Mouse (Mus musculus) lung, embryonic 14.5 days (tissue): ENCODE measurements around the gene Gm9639. TPM values are rescaled to one million over a fixed set of nuclear protein-coding genes. Genes with fewer than 3 reads are reported as not detected.
"Not testable (repeated sequence)": the region's sequence is repeated elsewhere in the genome, so short reads cannot be mapped to it uniquely, and the experiment has no call there.

ENCODE experiments used
- ATAC-seq: fragments of 200-750 bp; cut with Nextera tagmentation; 2 replicates; pipeline ENCODE4 v1.8.0; 2017; ENCODE audit warnings: mild to moderate bottlenecking, moderate TSS enrichment, moderate library complexity; ENCODE audit not compliant: insufficient read depth
- DNase-seq: peaks from one replicate; pipeline ENCODE4 v3.0.0-alpha.2; 2015
- H3K27ac ChIP-seq: fragments of 300-500 bp; sonication (generic); 2 replicates; pipeline ENCODE4 v1.5.1; 2014; ENCODE audit warnings: low read depth, mild to moderate bottlenecking, moderate library complexity
- H3K27me3 ChIP-seq: fragments of 300-500 bp; sonication (generic); 2 replicates; pipeline ENCODE4 v1.6.1; 2014; ENCODE audit warnings: low read length, control low read depth; ENCODE audit not compliant: insufficient read depth
- H3K36me3 ChIP-seq: fragments of 300-500 bp; sonication (generic); 2 replicates; pipeline ENCODE4 v1.6.1; 2014; ENCODE audit warnings: control low read depth; ENCODE audit not compliant: insufficient read depth
- H3K4me1 ChIP-seq: fragments of 300-500 bp; sonication (generic); 2 replicates; pipeline ENCODE4 v1.6.1; 2014; ENCODE audit warnings: antibody characterized with exemption, control low read depth; ENCODE audit not compliant: insufficient read depth
- H3K4me2 ChIP-seq: fragments of 300-500 bp; sonication (generic); 2 replicates; pipeline ENCODE4 v1.6.1; 2014; ENCODE audit warnings: mild to moderate bottlenecking
- H3K4me3 ChIP-seq: fragments of 300-500 bp; sonication (generic); 2 replicates; pipeline ENCODE4 v1.5.1; 2014; ENCODE audit warnings: low read depth, low read length
- H3K9ac ChIP-seq: fragments of 300-500 bp; sonication (generic); 2 replicates; pipeline ENCODE4 v1.6.1; 2014
- H3K9me3 ChIP-seq: fragments of 300-500 bp; sonication (generic); 2 replicates; pipeline ENCODE4 v1.6.1; 2016; ENCODE audit warnings: low read depth, low read length, control low read depth
- CTCF ChIP-seq: IDR thresholded peaks from 2 replicates; pipeline ENCODE4 v1.5.1; 2016; ENCODE audit warnings: antibody characterized with exemption, low read depth
- WGBS: fragments of 180-500 bp; shearing (Covaris S2); extraction: QIAGEN DNeasy Blood & Tissue Kit; methylation state at CpG from one replicate; pipeline ENCODE4 v1.1.7; 2014; 5-methylcytosine and 5-hydroxymethylcytosine counted together
- polyA plus RNA-seq: library from polyadenylated mRNA; unstranded; fragments of >200 nt; fragmentation: Nextera tagmentation; extraction: Ambion mirVana; gene quantifications from 2 replicates; pipeline ENCODE4 v1.2.1, GENCODE M21; 2014

The Gm9639 gene
- polyA plus RNA-seq, 1 experiment from 2014 or later, result not detected

DNA sequence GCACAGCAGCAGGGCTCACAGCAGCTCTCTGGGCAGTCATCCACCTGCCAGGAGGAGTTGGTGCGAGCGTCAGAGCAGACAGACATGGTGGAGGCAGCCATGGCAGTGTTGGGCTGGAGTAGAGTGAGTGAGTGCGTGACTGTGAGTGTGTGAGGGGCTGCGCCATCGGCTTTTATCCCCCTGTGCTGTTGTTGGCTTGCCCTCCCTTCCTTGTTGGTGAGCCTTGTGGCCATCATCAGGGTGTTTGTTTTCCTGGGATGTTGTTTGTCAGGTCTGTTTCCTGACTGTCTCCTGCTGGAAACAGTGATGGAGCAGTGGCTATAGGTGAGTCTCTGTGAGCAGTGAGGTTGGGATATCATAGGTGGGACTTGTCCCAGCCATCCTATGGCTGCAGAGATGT is 16.9 kb upstream of the Gm9639 start, which contains the start of gene Gm9507:
Gene Gm9507, minus strand, starts transcription at position 101 of the 400 bp plus-strand sequence.
- H3K9ac ChIP-seq, result no peak within 1 kb of the TSS
- no peak within 1 kb of the TSS for H3K27ac ChIP-seq
- no peaks in the 10 kb centered on the region for H3K4me1 ChIP-seq
- no peak for TF ChIP-seq CTCF
- DNase-seq, result no peak
- no peaks in the 10 kb centered on the region for H3K27me3 ChIP-seq
- no peaks in the 10 kb centered on the region for H3K9me3 ChIP-seq
- no peak within 1 kb of the TSS for H3K4me3 ChIP-seq
- no peaks in the 10 kb centered on the region for H3K36me3 ChIP-seq
- H3K4me2 ChIP-seq, result no peak within 1 kb of the TSS
- ATAC-seq, result no peak
- 64% methylated on average over 5 of the region's 5 CpGs for WGBS

GRCm38 (mm10) chr10:77804095-77804494 is 9.2 kb upstream of the Gm9639 start:
- WGBS, result 32% methylated on average over 3 of the region's 3 CpGs
- ATAC-seq (no peak), DNase-seq (peak; percentile 35)
- Histone ChIP-seq H3K4me3 (no peak overlapping the region), H3K27ac (no peak overlapping the region), H3K9me3 (no peaks in the 10 kb centered on the region), H3K27me3 (no peaks in the 10 kb centered on the region), H3K4me1 (no peaks in the 10 kb centered on the region), H3K36me3 (no peaks in the 10 kb centered on the region), H3K9ac (no peak overlapping the region), H3K4me2 (no peak overlapping the region)
- TF ChIP-seq CTCF, result no peak

GRCm38 (mm10) chr10:77798921-77799508 is 4.1 kb upstream of the Gm9639 start, which contains the start of gene Gm19668:
Gene Gm19668, minus strand, starts transcription at chr10:77799133.
- H3K9ac ChIP-seq, result no peak within 1 kb of the TSS
- no peak for ATAC-seq
- H3K27ac ChIP-seq, result no peak within 1 kb of the TSS
- H3K9me3 ChIP-seq, result no peaks in the 10 kb centered on the region
- no peak within 1 kb of the TSS for H3K4me3 ChIP-seq
- H3K4me2 ChIP-seq, result no peak within 1 kb of the TSS
- 53% methylated on average over 8 of the region's 8 CpGs for WGBS
- H3K27me3 ChIP-seq, result no peaks in the 10 kb centered on the region
- no peaks in the 10 kb centered on the region for H3K36me3 ChIP-seq
- no peak for TF ChIP-seq CTCF
- DNase-seq, result no peak
- H3K4me1 ChIP-seq, result no peaks in the 10 kb centered on the region

GRCm38 (mm10) chr10:77798164-77798920 is 3.5 kb upstream of the Gm9639 start:
- ATAC-seq, H3K9ac ChIP-seq, H3K27me3 ChIP-seq, H3K4me3 ChIP-seq, H3K27ac ChIP-seq, H3K36me3 ChIP-seq, H3K9me3 ChIP-seq, H3K4me2 ChIP-seq, H3K4me1 ChIP-seq: not testable (repeated sequence)
- DNase-seq, result peak; percentile 5
- 36% methylated on average over 3 of the region's 3 CpGs for WGBS

GRCm38 (mm10) chr10:77797677-77798076 is 2.8 kb upstream of the Gm9639 start:
- Histone ChIP-seq H3K27me3 (no peaks in the 10 kb centered on the region), H3K4me2 (no peak overlapping the region), H3K4me3 (no peak overlapping the region), H3K4me1 (no peaks in the 10 kb centered on the region), H3K27ac (no peak overlapping the region), H3K9me3 (no peaks in the 10 kb centered on the region), H3K9ac (no peak overlapping the region), H3K36me3 (no peaks in the 10 kb centered on the region)
- DNase-seq (no peak), ATAC-seq (no peak)
- TF ChIP-seq CTCF, result no peak
- WGBS, result 5% methylated on average over 3 of the region's 3 CpGs

DNA sequence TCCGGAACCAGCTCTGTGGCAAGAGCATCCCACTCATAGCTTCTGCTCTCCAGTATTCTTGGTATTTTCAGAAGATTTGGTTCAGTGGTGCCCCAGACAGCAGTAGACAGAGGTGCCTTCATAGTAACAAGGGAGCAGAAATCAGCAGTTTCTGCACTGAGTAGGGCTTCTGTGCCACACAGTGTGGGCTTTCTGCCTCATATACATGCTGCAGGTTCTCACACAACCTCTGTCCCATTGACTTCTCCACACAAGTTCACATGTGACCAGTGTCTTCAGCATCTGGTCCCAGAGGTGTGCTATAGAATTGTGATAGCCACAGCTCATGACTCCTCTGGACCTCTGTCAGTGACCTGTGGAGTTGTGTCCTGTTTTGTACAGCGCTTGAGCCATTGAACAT is 6.3 kb downstream of the Gm9639 start:
- WGBS, result 64% methylated on average over 2 of the region's 2 CpGs
- no peak for DNase-seq
- H3K9ac ChIP-seq, result no peak overlapping the region
- no peaks in the 10 kb centered on the region for H3K9me3 ChIP-seq
- H3K27me3 ChIP-seq, result no peaks in the 10 kb centered on the region
- H3K36me3 ChIP-seq, result no peaks in the 10 kb centered on the region
- no peaks in the 10 kb centered on the region for H3K4me1 ChIP-seq
- H3K4me2 ChIP-seq, result no peak overlapping the region
- no peak for TF ChIP-seq CTCF
- H3K27ac ChIP-seq, result no peak overlapping the region
- no peak overlapping the region for H3K4me3 ChIP-seq
- no peak for ATAC-seq

GRCm38 (mm10) chr10:77787876-77788275 is 7.0 kb downstream of the Gm9639 start, which contains the start of gene Gm7137:
Gene Gm7137, minus strand, starts transcription at chr10:77788200.
- not testable (repeated sequence) for DNase-seq, H3K9me3 ChIP-seq, H3K9ac ChIP-seq, ATAC-seq, H3K4me2 ChIP-seq, H3K4me1 ChIP-seq, H3K36me3 ChIP-seq, H3K27me3 ChIP-seq, H3K4me3 ChIP-seq, H3K27ac ChIP-seq
- no CpG with 5 or more reads among the region's 1 CpGs for WGBS

- not testable (repeated sequence) for H3K9ac ChIP-seq, DNase-seq, H3K4me1 ChIP-seq, ATAC-seq, H3K4me3 ChIP-seq, H3K4me2 ChIP-seq, H3K27ac ChIP-seq, H3K9me3 ChIP-seq, H3K27me3 ChIP-seq, H3K36me3 ChIP-seq
- WGBS, result 58% methylated on average over 1 of the region's 3 CpGs
Measured at GRCm38 (mm10) chr10:77783396-77783795, 11.5 kb downstream of the Gm9639 start.

DNA sequence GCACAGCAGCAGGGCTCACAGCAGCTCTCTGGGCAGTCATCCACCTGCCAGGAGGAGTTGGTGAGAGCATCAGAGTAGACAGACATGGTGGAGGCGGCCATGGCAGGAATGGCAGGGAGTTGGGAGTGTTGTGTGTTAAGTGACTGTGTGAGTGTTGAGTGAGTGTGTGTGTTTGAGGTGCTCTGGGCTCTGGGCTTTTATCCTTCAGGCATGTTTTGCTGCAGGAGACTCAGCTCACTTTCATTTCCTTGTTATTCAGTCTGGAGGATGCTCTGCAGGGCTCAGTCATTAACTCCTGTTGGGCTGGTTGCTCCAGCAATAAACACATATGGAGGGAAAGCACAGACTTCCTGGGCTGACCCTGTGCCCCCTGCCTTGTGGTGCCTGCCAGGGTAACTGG is 12.4 kb downstream of the Gm9639 start, which contains the start of gene Gm3250:
Gene Gm3250, minus strand, starts transcription at position 101 of the 400 bp plus-strand sequence.
- not testable (repeated sequence) for DNase-seq, H3K27ac ChIP-seq, H3K27me3 ChIP-seq, H3K4me2 ChIP-seq, H3K9me3 ChIP-seq, H3K4me3 ChIP-seq, H3K36me3 ChIP-seq, H3K4me1 ChIP-seq, H3K9ac ChIP-seq, ATAC-seq
- WGBS, result 18% methylated on average over 1 of the region's 1 CpGs

DNA sequence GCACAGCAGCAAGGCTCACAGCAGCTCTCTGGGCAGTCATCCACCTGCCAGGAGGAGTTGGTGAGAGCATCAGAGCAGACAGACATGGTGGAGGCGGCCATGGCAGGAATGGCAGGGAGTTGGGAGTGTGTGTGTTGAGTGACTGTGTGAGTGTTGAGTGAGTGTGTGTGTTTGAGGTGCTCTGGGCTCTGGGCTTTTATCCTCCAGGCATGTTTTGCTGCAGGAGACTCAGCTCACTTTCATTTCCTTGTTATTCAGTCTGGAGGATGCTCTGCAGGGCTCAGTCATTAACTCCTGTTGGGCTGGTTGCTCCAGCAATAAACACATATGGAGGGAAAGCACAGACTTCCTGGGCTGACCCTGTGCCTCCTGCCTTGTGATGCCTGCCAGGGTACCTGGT is 18.0 kb downstream of the Gm9639 start, which contains the start of gene Gm7138:
Gene Gm7138, minus strand, starts transcription at position 101 of the 400 bp plus-strand sequence.
- not testable (repeated sequence) for H3K27ac ChIP-seq, H3K9ac ChIP-seq, H3K27me3 ChIP-seq, H3K4me2 ChIP-seq, H3K36me3 ChIP-seq, H3K4me1 ChIP-seq, DNase-seq, H3K9me3 ChIP-seq, ATAC-seq, H3K4me3 ChIP-seq
- 33% methylated on average over 1 of the region's 1 CpGs for WGBS
